Mouse (Mus musculus) midbrain, embryonic 16.5 days (tissue): ENCODE data around the gene Card14. TPM values are rescaled to one million over a fixed set of nuclear protein-coding genes. Genes with fewer than 3 reads are reported as not detected.

Experiments used
- ATAC-seq: fragments of 200-750 bp; cut with Nextera tagmentation; 2 replicates; pipeline ENCODE4 v1.8.0; 2017; ENCODE audit warnings: moderate TSS enrichment
- H3K27ac ChIP-seq: fragments of 300-500 bp; sonication (generic); 2 replicates; pipeline ENCODE4 v1.5.1; 2014; ENCODE audit warnings: mild to moderate bottlenecking, low read length, mixed read lengths
- H3K27me3 ChIP-seq: fragments of 300-500 bp; sonication (generic); 2 replicates; pipeline ENCODE4 v1.6.1; 2014; ENCODE audit warnings: low read depth, low read length, mixed read lengths; ENCODE audit not compliant: control insufficient read depth, insufficient read depth
- H3K36me3 ChIP-seq: fragments of 300-500 bp; sonication (generic); 2 replicates; pipeline ENCODE4 v1.6.1; 2014; ENCODE audit warnings: mild to moderate bottlenecking, low read length, moderate library complexity, mixed read lengths; ENCODE audit not compliant: control insufficient read depth, insufficient read depth
- H3K4me1 ChIP-seq: fragments of 300-500 bp; sonication (generic); 2 replicates; pipeline ENCODE4 v1.6.1; 2014; ENCODE audit warnings: mild to moderate bottlenecking, low read length, mixed read lengths; ENCODE audit not compliant: control insufficient read depth, insufficient read depth
- H3K4me2 ChIP-seq: fragments of 300-500 bp; sonication (generic); 2 replicates; pipeline ENCODE4 v1.6.1; 2014; ENCODE audit warnings: mild to moderate bottlenecking, low read length, mixed read lengths
- H3K4me3 ChIP-seq: fragments of 300-500 bp; sonication (generic); 2 replicates; pipeline ENCODE4 v1.5.1; 2014; ENCODE audit warnings: low read depth, mild to moderate bottlenecking, low read length, moderate library complexity, mixed read lengths
- H3K9ac ChIP-seq: fragments of 300-500 bp; sonication (generic); 2 replicates; pipeline ENCODE4 v1.6.1; 2014; ENCODE audit warnings: low read depth, low read length, mixed read lengths
- H3K9me3 ChIP-seq: fragments of 300-500 bp; sonication (generic); replicated peaks from 2 replicates; pipeline ENCODE4 v1.6.1; 2014; ENCODE audit warnings: mild to moderate bottlenecking, low read length, mixed read lengths; ENCODE audit not compliant: control insufficient read depth, poor library complexity, severe bottlenecking
- WGBS: fragments of 180-500 bp; shearing (Covaris S2); extraction: QIAGEN DNeasy Blood & Tissue Kit; methylation state at CpG from one replicate; pipeline ENCODE4 v1.1.7; 2014; 5-methylcytosine and 5-hydroxymethylcytosine counted together
- microRNA counts: library from miRNA; unstranded; fragments of <30 nt; microRNA quantifications from one replicate; lab custom pipeline; 2016
- microRNA-seq: library from miRNA; unstranded; fragments of <30 nt; microRNA quantifications from one replicate; pipeline ENCODE4, GENCODE M21; 2017
- polyA plus RNA-seq: library from polyadenylated mRNA; unstranded; fragments of >200 nt; fragmentation: Nextera tagmentation; extraction: Ambion mirVana; gene quantifications from 2 replicates; pipeline ENCODE4 v1.2.1, GENCODE M21; 2015

Card14 gene
- polyA plus RNA-seq, 1 experiment from 2014 or later = 0.38 TPM

DNA sequence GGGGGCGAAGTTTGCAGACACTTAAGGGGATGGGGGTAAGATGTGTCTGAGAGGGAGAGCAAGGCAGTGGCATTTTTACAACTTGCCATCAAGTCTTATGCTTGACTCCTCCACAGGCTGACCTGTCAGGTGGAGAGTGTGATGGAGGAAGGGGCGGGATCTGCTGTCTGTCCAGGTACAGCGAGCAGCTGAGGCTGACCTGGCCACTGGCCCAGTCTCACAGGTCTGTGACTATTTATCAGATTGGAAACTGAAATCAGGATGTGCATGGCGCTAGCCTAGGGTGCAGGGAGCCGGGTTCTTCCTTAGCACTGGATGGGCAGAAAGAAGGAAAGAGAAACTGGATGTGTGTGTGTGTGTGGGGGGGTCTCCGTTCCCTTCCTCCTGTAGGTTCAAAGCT, 86.6 kb downstream of the Card14 start:
- Histone ChIP-seq H3K36me3 (no peaks in the 10 kb centered on the region), H3K27me3 (peaks cover 67% of the 10 kb centered on the region)

More for the DNA sequence above, 86.6 kb downstream of the Card14 start:
- no peak for ATAC-seq
- Histone ChIP-seq H3K9me3 (no peaks in the 10 kb centered on the region), H3K4me2 (no peak overlapping the region), H3K27ac (no peak overlapping the region), H3K4me1 (peaks cover 21% of the 10 kb centered on the region), H3K4me3 (no peak overlapping the region), H3K9ac (no peak overlapping the region)
- 45% methylated on average over 6 of the region's 6 CpGs for WGBS

MicroRNA genes within 50 kb of the gene (microRNA counts, 519-probe panel; counts per million panel counts)
- 386 counts per million, percentile 18 among the panel's probes with 10 or more counts for microRNA mmu-miR-1932 (lab: Ali Mortazavi, UCI)

Small RNAs within 50 kb of the gene (microRNA-seq; reads per million reads assigned to microRNA genes)
- gene Mir1932 = not detected

Other genes starting within 250 kb of the Card14 start
- 23.9 and 25.6 TPM in 2 replicates for gene Cbx4, start 221.5 kb upstream of the Card14 start, polyA plus RNA-seq
- 47.7 and 56.7 TPM in 2 replicates for gene Tbc1d16, start 79.3 kb upstream of the Card14 start, polyA plus RNA-seq
- gene Ccdc40, start 79.2 kb upstream of the Card14 start, polyA plus RNA-seq = 18.0 and 20.1 TPM in 2 replicates
- 102 and 120 TPM in 2 replicates for gene Gaa, start 39.9 kb upstream of the Card14 start, polyA plus RNA-seq
- gene Eif4a3, start 7.7 kb upstream of the Card14 start, polyA plus RNA-seq = 228 and 237 TPM in 2 replicates
- gene Sgsh, start 47.8 kb downstream of the Card14 start, polyA plus RNA-seq = 4.1 and 4.7 TPM in 2 replicates
- gene Slc26a11, start 47.8 kb downstream of the Card14 start, polyA plus RNA-seq = 7.5 and 7.9 TPM in 2 replicates
- gene Rnf213, start 85.3 kb downstream of the Card14 start, polyA plus RNA-seq = 0.57 and 0.90 TPM in 2 replicates
- 17.3 and 19.8 TPM in 2 replicates for gene Endov, start 183.6 kb downstream of the Card14 start, polyA plus RNA-seq
- 12.4 and 12.6 TPM in 2 replicates for gene Nptx1, start 240.0 kb downstream of the Card14 start, polyA plus RNA-seq